Mouse (Mus musculus): Measurements from ENCODE around the gene Pcyt1a. TPM values are rescaled to one million over a fixed set of nuclear protein-coding genes. Genes with fewer than 3 reads are reported as not detected.

The Pcyt1a gene
- total and polyA plus RNA-seq, 3 experiments = 17.0 to 25.7 (median 21.1) TPM

GRCm38 (mm10) chr16:32463426-32463825, 32.7 kb downstream of the Pcyt1a start:
- Histone ChIP-seq H3K4me1 (ENCODE audit: control insufficient read depth in 1 of 2, insufficient read depth in 2 of 2) (peaks cover 5 to 28% of the 10 kb centered on the region in 2 experiments; a peak in 3 of 4 replicates), H3K4me2 (ENCODE audit: insufficient read depth, low read depth, poor library complexity, severe bottlenecking) (no peak overlapping the region), H3K36me3 (replicated peaks in 1 of 2; ENCODE audit: control insufficient read depth in 1 of 2, insufficient read depth in 1 of 2, low read length in 1 of 2) (peaks cover 22 to 42% of the 10 kb centered on the region in 2 experiments), H3K9ac (ENCODE audit: insufficient read depth, low read depth) (no peak overlapping the region), H3K9me3 (replicated peaks; ENCODE audit: low read length) (no peaks in the 10 kb centered on the region), H3K4me3 (replicated peaks in 1 of 3; ENCODE audit: low read depth in 2 of 3, low read length in 2 of 3, poor library complexity in 1 of 3) (no peak overlapping the region), H3K27me3 (replicated peaks) (no peaks in the 10 kb centered on the region), H3K27ac (ENCODE audit: insufficient read depth, low read depth) (no peak overlapping the region), H3K79me2 (replicated peaks; ENCODE audit: control insufficient read depth, extremely low read depth, insufficient read depth, poor library complexity, severe bottlenecking) (no peaks in the 10 kb centered on the region)
- TF ChIP-seq UBTF (IDR thresholded peaks at IDR 0.05; ENCODE audit: low read depth, low read length) (no peak), MYC (IDR thresholded peaks at IDR 0.05; ENCODE audit: low read depth, low read length) (no peak), SIN3A (IDR thresholded peaks at IDR 0.05; ENCODE audit: low read length) (no peak), ZC3H11A (IDR thresholded peaks at IDR 0.05; ENCODE audit: low read depth, low read length) (no peak), BHLHE40 (IDR thresholded peaks at IDR 0.05; ENCODE audit: low read depth, low read length) (no peak), CTCF (conservative IDR thresholded peaks at IDR 0.05 in 1 of 2, IDR thresholded peaks at IDR 0.05 in 1 of 2; ENCODE audit: low read depth in 2 of 2, low read length in 2 of 2) (no peak), RAD21 (IDR thresholded peaks at IDR 0.05; ENCODE audit: low read depth, low read length) (no peak), JUND (conservative IDR thresholded peaks at IDR 0.05; ENCODE audit: low read depth, low read length) (no peak), CHD1 (IDR thresholded peaks at IDR 0.05; ENCODE audit: low read depth, low read length) (no peak), GABPA (IDR thresholded peaks at IDR 0.05; ENCODE audit: insufficient replicate concordance, low read depth, low read length) (no peak), ELF1 (IDR thresholded peaks at IDR 0.05; ENCODE audit: low read depth, low read length) (no peak), USF2 (conservative IDR thresholded peaks at IDR 0.05; ENCODE audit: low read depth, low read length) (no peak), SMC3 (IDR thresholded peaks at IDR 0.05; ENCODE audit: low read depth, low read length) (no peak), TBP (conservative IDR thresholded peaks at IDR 0.05; ENCODE audit: low read depth, low read length) (no peak)
- dilution Hi-C loops (cut with MboI; ENCODE audit: extremely low pct_ligation_motif_present, extremely low pct_unique_long_range_greater_than_20kb, low sequenced_read_pairs) = no loop called here
- DNase-seq (ENCODE audit: extremely low read depth) = no peak
- in situ Hi-C loops (cut with MboI; ENCODE audit: low pct_ligation_motif_present, low pct_unique_long_range_greater_than_20kb, low sequenced_read_pairs) = loop anchor here (10.0 to 25.0 kb wide), 2 partner anchors 201 to 359 kb away; partner anchors contain the start of gene Smco1

- Histone ChIP-seq H3K36me3 (replicated peaks in 1 of 2; ENCODE audit: control insufficient read depth in 1 of 2, insufficient read depth in 1 of 2, low read length in 1 of 2) (peaks cover 25 to 47% of the 10 kb centered on the region in 2 experiments), H3K9me3 (replicated peaks; ENCODE audit: low read length) (no peaks in the 10 kb centered on the region), H3K27ac (ENCODE audit: insufficient read depth, low read depth) (no peak overlapping the region), H3K4me1 (ENCODE audit: control insufficient read depth in 1 of 2, insufficient read depth in 2 of 2) (peaks cover 7 to 38% of the 10 kb centered on the region in 2 experiments; a peak in 3 of 4 replicates), H3K27me3 (replicated peaks) (no peaks in the 10 kb centered on the region), H3K4me2 (ENCODE audit: insufficient read depth, low read depth, poor library complexity, severe bottlenecking) (no peak overlapping the region), H3K9ac (ENCODE audit: insufficient read depth, low read depth) (no peak overlapping the region), H3K4me3 (replicated peaks in 1 of 3; ENCODE audit: low read depth in 2 of 3, low read length in 2 of 3, poor library complexity in 1 of 3) (no peak overlapping the region), H3K79me2 (replicated peaks; ENCODE audit: control insufficient read depth, extremely low read depth, insufficient read depth, poor library complexity, severe bottlenecking) (no peaks in the 10 kb centered on the region)
- no peak for DNase-seq (ENCODE audit: extremely low read depth)
- no peak for TF ChIP-seq IRF4 (IDR thresholded peaks at IDR 0.05; ENCODE audit: low read depth, low read length)
- peak in 1 of 2 experiments; percentile 19; a peak in 2 of 4 replicates for TF ChIP-seq CTCF (conservative IDR thresholded peaks at IDR 0.05 in 1 of 2, IDR thresholded peaks at IDR 0.05 in 1 of 2; ENCODE audit: low read depth in 2 of 2, low read length in 2 of 2)
- in situ Hi-C loops (cut with MboI; ENCODE audit: low pct_ligation_motif_present, low pct_unique_long_range_greater_than_20kb, low sequenced_read_pairs) = loop anchor here (10.0 to 25.0 kb wide), 2 partner anchors 203 to 360 kb away; partner anchors contain the start of gene Smco1
- dilution Hi-C loops (cut with MboI; ENCODE audit: extremely low pct_ligation_motif_present, extremely low pct_unique_long_range_greater_than_20kb, low sequenced_read_pairs) = no loop called here
These were observed 34.2 kb downstream of the Pcyt1a start for GRCm38 (mm10) chr16:32464908-32465307.
